Mouse (Mus musculus): Measurements from ENCODE around the gene Mylk. TPM values are rescaled to one million over a fixed set of nuclear protein-coding genes. Genes with fewer than 3 reads are reported as not detected.

The Mylk gene
- polyA plus RNA-seq, 1 experiment from 2014 or later: 309 TPM

- 0 out of 2 replicates have a peak, but pooled peaks cover 3% of the 10 kb centered on the region for H3K4me1 ChIP-seq
- ATAC-seq (ENCODE audit: insufficient read depth, low FRiP score, low read depth): no peak
- H3K36me3 ChIP-seq: no peaks in the 10 kb centered on the region
- H3K4me2 ChIP-seq: no peak overlapping the region
- WGBS: 49% methylated on average over 5 of the region's 5 CpGs
- H3K9me3 ChIP-seq: no peaks in the 10 kb centered on the region
- no peak overlapping the region for H3K9ac ChIP-seq
- H3K27ac ChIP-seq: no peak overlapping the region
- H3K27me3 ChIP-seq (replicated peaks): no peaks in the 10 kb centered on the region
- no peak overlapping the region for H3K4me3 ChIP-seq (replicated peaks)
These were observed 112.6 kb downstream of the Mylk start for GRCm38 (mm10) chr16:34857631-34858030.

- H3K4me1 ChIP-seq: 0 out of 2 replicates have a peak, but pooled peaks cover 5% of the 10 kb centered on the region
- no peaks in the 10 kb centered on the region for H3K27me3 ChIP-seq (replicated peaks)
- no peak for ATAC-seq (ENCODE audit: insufficient read depth, low FRiP score, low read depth)
- H3K4me3 ChIP-seq (replicated peaks): no peak overlapping the region
- 87% methylated on average over 3 of the region's 3 CpGs for whole genome bisulfite sequencing
- H3K4me2 ChIP-seq: no peak overlapping the region
- no peaks in the 10 kb centered on the region for H3K9me3 ChIP-seq
- no peaks in the 10 kb centered on the region for H3K36me3 ChIP-seq
- no peak overlapping the region for H3K9ac ChIP-seq
- H3K27ac ChIP-seq: no peak overlapping the region
These were observed 115.8 kb downstream of the Mylk start for GRCm38 (mm10) chr16:34860761-34861160.

- Histone ChIP-seq H3K27me3 (replicated peaks) (no peaks in the 10 kb centered on the region), H3K4me1 (0 out of 2 replicates have a peak, but pooled peaks cover 5% of the 10 kb centered on the region), H3K27ac (no peak overlapping the region), H3K9ac (no peak overlapping the region), H3K4me2 (no peak overlapping the region), H3K36me3 (no peaks in the 10 kb centered on the region), H3K4me3 (replicated peaks) (no peak overlapping the region), H3K9me3 (no peaks in the 10 kb centered on the region)
- peak; percentile 60; the same call in 1 of the 2 replicates for ATAC-seq (ENCODE audit: insufficient read depth, low FRiP score, low read depth)
- 62% methylated on average over 10 of the region's 10 CpGs for WGBS
These were observed 116.8 kb downstream of the Mylk start for GRCm38 (mm10) chr16:34861744-34862365.

GRCm38 (mm10) chr16:34865373-34865772 is 120.4 kb downstream of the Mylk start:
- Histone ChIP-seq H3K9ac (no peak overlapping the region), H3K4me1 (0 out of 2 replicates have a peak, but pooled peaks cover 5% of the 10 kb centered on the region), H3K4me2 (no peak overlapping the region), H3K27me3 (replicated peaks) (no peaks in the 10 kb centered on the region), H3K36me3 (no peaks in the 10 kb centered on the region), H3K4me3 (replicated peaks) (no peak overlapping the region), H3K27ac (no peak overlapping the region), H3K9me3 (no peaks in the 10 kb centered on the region)
- no peak for ATAC-seq (ENCODE audit: insufficient read depth, low FRiP score, low read depth)
- 68% methylated on average over 4 of the region's 4 CpGs for WGBS

GRCm38 (mm10) chr16:34867217-34867616 is 122.2 kb downstream of the Mylk start:
- Histone ChIP-seq H3K4me1 (0 out of 2 replicates have a peak, but pooled peaks cover 5% of the 10 kb centered on the region), H3K27ac (no peak overlapping the region), H3K4me2 (no peak overlapping the region), H3K9ac (no peak overlapping the region), H3K27me3 (replicated peaks) (no peaks in the 10 kb centered on the region), H3K9me3 (no peaks in the 10 kb centered on the region), H3K4me3 (replicated peaks) (no peak overlapping the region), H3K36me3 (no peaks in the 10 kb centered on the region)
- 86% methylated on average over 2 of the region's 2 CpGs for WGBS
- ATAC-seq (ENCODE audit: insufficient read depth, low FRiP score, low read depth): no peak

- Histone ChIP-seq H3K4me3 (replicated peaks) (no peak overlapping the region), H3K27me3 (replicated peaks) (no peaks in the 10 kb centered on the region), H3K4me1 (peaks cover 9% of the 10 kb centered on the region; the same call in 1 of the 2 replicates), H3K36me3 (no peaks in the 10 kb centered on the region), H3K27ac (peak overlapping the region; percentile 35; the same call in 1 of the 2 replicates), H3K9ac (no peak overlapping the region), H3K4me2 (no peak overlapping the region), H3K9me3 (no peaks in the 10 kb centered on the region)
- 59% methylated on average over 18 of the region's 18 CpGs for WGBS
- no peak for ATAC-seq (ENCODE audit: insufficient read depth, low FRiP score, low read depth)
These were observed 135.2 kb downstream of the Mylk start for GRCm38 (mm10) chr16:34880031-34880778.

- ATAC-seq (ENCODE audit: insufficient read depth, low FRiP score, low read depth): no peak
- 0 out of 2 replicates have a peak overlapping the region, but pooled peaks have one; percentile 13 for H3K27ac ChIP-seq
- H3K36me3 ChIP-seq: no peaks in the 10 kb centered on the region
- H3K9ac ChIP-seq: no peak overlapping the region
- peaks cover 9% of the 10 kb centered on the region; the same call in 1 of the 2 replicates for H3K4me1 ChIP-seq
- H3K4me3 ChIP-seq (replicated peaks): no peak overlapping the region
- H3K4me2 ChIP-seq: no peak overlapping the region
- no peaks in the 10 kb centered on the region for H3K9me3 ChIP-seq
- H3K27me3 ChIP-seq (replicated peaks): no peaks in the 10 kb centered on the region
- 33% methylated on average over 4 of the region's 4 CpGs for WGBS
These were observed 135.8 kb downstream of the Mylk start for GRCm38 (mm10) chr16:34880815-34881214.

- ATAC-seq (ENCODE audit: insufficient read depth, low FRiP score, low read depth): no peak
- H3K36me3 ChIP-seq: no peaks in the 10 kb centered on the region
- 88% methylated on average over 1 of the region's 1 CpGs for WGBS
- H3K4me1 ChIP-seq: no peaks in the 10 kb centered on the region
- H3K27me3 ChIP-seq (replicated peaks): no peaks in the 10 kb centered on the region
- H3K9me3 ChIP-seq: no peaks in the 10 kb centered on the region
- H3K27ac ChIP-seq: no peak overlapping the region
- H3K4me3 ChIP-seq (replicated peaks): no peak overlapping the region
- H3K9ac ChIP-seq: no peak overlapping the region
- H3K4me2 ChIP-seq: no peak overlapping the region
These were observed 142.0 kb downstream of the Mylk start for GRCm38 (mm10) chr16:34887037-34887436.

GRCm38 (mm10) chr16:34894016-34894415 is 149.0 kb downstream of the Mylk start:
- H3K36me3 ChIP-seq: no peaks in the 10 kb centered on the region
- no peak overlapping the region for H3K27ac ChIP-seq
- WGBS: 81% methylated on average over 3 of the region's 3 CpGs
- H3K9me3 ChIP-seq: no peaks in the 10 kb centered on the region
- no peak overlapping the region for H3K4me2 ChIP-seq
- no peak overlapping the region for H3K4me3 ChIP-seq (replicated peaks)
- peaks cover under 1% of the 10 kb centered on the region; the same call in 1 of the 2 replicates for H3K4me1 ChIP-seq
- no peak for ATAC-seq (ENCODE audit: insufficient read depth, low FRiP score, low read depth)
- H3K27me3 ChIP-seq (replicated peaks): no peaks in the 10 kb centered on the region
- H3K9ac ChIP-seq: no peak overlapping the region

GRCm38 (mm10) chr16:34895916-34896315 is 150.9 kb downstream of the Mylk start:
- H3K9ac ChIP-seq: no peak overlapping the region
- H3K4me2 ChIP-seq: no peak overlapping the region
- no peak overlapping the region for H3K4me3 ChIP-seq (replicated peaks)
- WGBS: 86% methylated on average over 10 of the region's 10 CpGs
- H3K9me3 ChIP-seq: no peaks in the 10 kb centered on the region
- H3K27ac ChIP-seq: no peak overlapping the region
- no peak for ATAC-seq (ENCODE audit: insufficient read depth, low FRiP score, low read depth)
- no peaks in the 10 kb centered on the region for H3K36me3 ChIP-seq
- peaks cover 18% of the 10 kb centered on the region for H3K4me1 ChIP-seq
- no peaks in the 10 kb centered on the region for H3K27me3 ChIP-seq (replicated peaks)

- no peak overlapping the region for H3K4me3 ChIP-seq (replicated peaks)
- H3K36me3 ChIP-seq: no peaks in the 10 kb centered on the region
- no peak for ATAC-seq (ENCODE audit: insufficient read depth, low FRiP score, low read depth)
- no peak overlapping the region for H3K4me2 ChIP-seq
- H3K27me3 ChIP-seq (replicated peaks): no peaks in the 10 kb centered on the region
- 75% methylated on average over 3 of the region's 3 CpGs for WGBS
- H3K4me1 ChIP-seq: peaks cover 18% of the 10 kb centered on the region
- no peak overlapping the region for H3K27ac ChIP-seq
- no peak overlapping the region for H3K9ac ChIP-seq
- H3K9me3 ChIP-seq: no peaks in the 10 kb centered on the region
These were observed 152.0 kb downstream of the Mylk start for GRCm38 (mm10) chr16:34896996-34897395.

GRCm38 (mm10) chr16:34898057-34898789 is 153.2 kb downstream of the Mylk start:
- no peaks in the 10 kb centered on the region for H3K36me3 ChIP-seq
- H3K4me1 ChIP-seq: peaks cover 18% of the 10 kb centered on the region
- H3K27me3 ChIP-seq (replicated peaks): no peaks in the 10 kb centered on the region
- H3K9me3 ChIP-seq: no peaks in the 10 kb centered on the region
- ATAC-seq (ENCODE audit: insufficient read depth, low FRiP score, low read depth): no peak
- WGBS: 70% methylated on average over 7 of the region's 7 CpGs
- H3K27ac ChIP-seq: no peak overlapping the region
- no peak overlapping the region for H3K4me2 ChIP-seq
- H3K4me3 ChIP-seq (replicated peaks): no peak overlapping the region
- no peak overlapping the region for H3K9ac ChIP-seq

Data from stomach, embryonic 15.5 days (tissue).